Mouse (Mus musculus) forebrain, embryonic 12.5 days (tissue): ENCODE data around the gene Il16. TPM values are rescaled to one million over a fixed set of nuclear protein-coding genes. Genes with fewer than 3 reads are reported as not detected.

Experiments used
- ATAC-seq: fragments of 200-750 bp; cut with Nextera tagmentation; 2 replicates; pipeline ENCODE4 v1.8.0; 2017; ENCODE audit warnings: moderate TSS enrichment; ENCODE audit not compliant: low FRiP score
- H3K27ac ChIP-seq: fragments of 300-500 bp; sonication (generic); 2 replicates; pipeline ENCODE4 v1.5.1; 2016; ENCODE audit warnings: mild to moderate bottlenecking
- H3K27me3 ChIP-seq: fragments of 300-500 bp; sonication (generic); 2 replicates; pipeline ENCODE4 v1.6.1; 2016; ENCODE audit warnings: mild to moderate bottlenecking
- H3K36me3 ChIP-seq: fragments of 300-500 bp; sonication (generic); replicated peaks from 2 replicates; pipeline ENCODE4 v1.6.1; 2016; ENCODE audit warnings: mild to moderate bottlenecking
- H3K4me1 ChIP-seq: fragments of 300-500 bp; sonication (generic); 2 replicates; pipeline ENCODE4 v1.6.1; 2016
- H3K4me2 ChIP-seq: fragments of 300-500 bp; sonication (generic); 2 replicates; pipeline ENCODE4 v1.6.1; 2016; ENCODE audit warnings: mild to moderate bottlenecking, moderate library complexity
- H3K4me3 ChIP-seq: fragments of 300-500 bp; sonication (generic); replicated peaks from 2 replicates; pipeline ENCODE4 v1.5.1; 2016; ENCODE audit warnings: mild to moderate bottlenecking
- H3K9ac ChIP-seq: fragments of 300-500 bp; sonication (generic); 2 replicates; pipeline ENCODE4 v1.6.1; 2016; ENCODE audit warnings: mild to moderate bottlenecking
- H3K9me3 ChIP-seq: fragments of 300-500 bp; sonication (generic); 2 replicates; pipeline ENCODE4 v1.6.1; 2016
- WGBS: fragments of 180-500 bp; shearing (Covaris S2); methylation state at CpG from one replicate; pipeline ENCODE4 v1.1.7; 2016; 5-methylcytosine and 5-hydroxymethylcytosine counted together
- polyA plus RNA-seq: library from polyadenylated mRNA; unstranded; fragments of >200 nt; fragmentation: Nextera tagmentation; extraction: Ambion mirVana; gene quantifications from 2 replicates; pipeline ENCODE4 v1.2.1, GENCODE M21; 2016

Il16 gene
- polyA plus RNA-seq, 1 experiment from 2014 or later = 0.95 TPM

GRCm38 (mm10) chr7:83631828-83632681 is 113.5 kb downstream of the Il16 start, which contains the start of gene Stard5:
Gene Stard5, plus strand, starts transcription at chr7:83631959.
- Histone ChIP-seq H3K9me3 (no peaks in the 10 kb centered on the region), H3K4me2 (peak within 1 kb of the TSS; percentile 76), H3K4me3 (peak within 1 kb of the TSS; percentile 58), H3K36me3 (no peaks in the 10 kb centered on the region), H3K9ac (peak within 1 kb of the TSS; percentile 66), H3K27me3 (no peaks in the 10 kb centered on the region), H3K4me1 (peaks cover 8% of the 10 kb centered on the region), H3K27ac (no peak within 1 kb of the TSS)
- peak; percentile 99 for ATAC-seq
- WGBS = under 1% methylated on average over 35 of the region's 35 CpGs

DNA sequence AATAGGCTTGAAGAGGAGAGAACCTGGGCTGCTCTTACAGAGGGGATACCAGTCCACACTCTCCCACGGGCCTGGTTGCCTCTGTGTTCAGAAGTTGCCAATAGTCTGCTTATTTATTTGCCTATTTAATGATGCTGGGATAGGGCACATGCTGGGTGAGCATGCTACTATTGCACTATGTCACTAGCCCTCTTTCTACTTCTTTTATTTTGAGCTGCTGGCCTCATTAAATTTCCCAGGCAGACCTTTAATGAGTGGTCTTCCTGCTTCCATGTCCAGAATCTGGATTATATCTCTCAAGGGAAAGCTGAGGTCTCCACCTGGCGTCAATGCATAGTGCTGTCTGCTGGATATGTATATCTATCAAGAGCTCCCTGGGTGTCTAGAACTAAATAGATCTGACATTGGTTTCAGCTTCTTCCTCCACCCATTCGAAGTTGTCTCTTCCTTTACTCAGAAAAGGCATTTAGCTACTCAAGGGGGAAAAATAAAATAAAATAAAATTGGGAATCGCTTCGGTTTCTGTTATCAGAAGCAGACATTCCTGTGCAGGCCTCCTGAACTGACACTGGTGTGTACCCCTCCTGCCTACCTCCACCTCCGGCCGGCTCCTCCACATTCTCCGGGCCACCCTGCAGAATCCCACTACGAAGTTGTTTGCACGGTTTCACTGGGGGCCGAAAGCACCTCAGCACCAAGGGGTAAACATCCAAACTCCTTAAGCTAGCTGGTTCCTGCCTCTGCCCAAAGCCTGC is 114.3 kb downstream of the Il16 start:
- Histone ChIP-seq H3K9me3 (no peaks in the 10 kb centered on the region), H3K27ac (no peak overlapping the region), H3K36me3 (no peaks in the 10 kb centered on the region), H3K27me3 (no peaks in the 10 kb centered on the region), H3K9ac (peak overlapping the region; percentile 64), H3K4me2 (peak overlapping the region; percentile 76), H3K4me3 (peak overlapping the region; percentile 58), H3K4me1 (peaks cover 8% of the 10 kb centered on the region)
- ATAC-seq = no peak; the same call in 1 of the 2 replicates
- WGBS = 13% methylated on average over 11 of the region's 11 CpGs

DNA sequence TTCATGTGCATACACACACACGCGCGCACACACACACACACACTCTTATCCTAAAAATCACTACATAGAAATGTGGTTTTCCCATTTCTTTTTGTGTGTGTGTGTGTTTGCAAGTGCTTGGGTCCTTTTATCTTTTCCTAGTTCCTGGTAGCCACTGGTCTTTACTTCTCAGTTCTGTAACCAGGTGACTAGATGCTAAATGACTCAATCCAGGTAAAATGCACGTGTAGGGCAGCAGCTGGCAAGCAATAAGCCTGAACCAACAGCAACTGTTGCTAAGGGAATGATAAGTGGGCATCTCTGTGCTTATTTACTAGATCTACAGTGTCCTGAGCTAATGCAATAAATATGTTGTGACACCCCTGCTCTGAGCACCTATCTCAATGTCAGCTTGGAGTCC is 118.2 kb downstream of the Il16 start:
- H3K27me3 ChIP-seq = no peaks in the 10 kb centered on the region
- no peak for ATAC-seq
- no peaks in the 10 kb centered on the region for H3K36me3 ChIP-seq
- no peaks in the 10 kb centered on the region for H3K9me3 ChIP-seq
- H3K4me3 ChIP-seq = no peak overlapping the region
- WGBS = 84% methylated on average over 4 of the region's 4 CpGs
- no peak overlapping the region for H3K4me2 ChIP-seq
- no peak overlapping the region for H3K27ac ChIP-seq
- H3K4me1 ChIP-seq = peaks cover 8% of the 10 kb centered on the region
- no peak overlapping the region for H3K9ac ChIP-seq

- Histone ChIP-seq H3K9me3 (no peaks in the 10 kb centered on the region), H3K4me1 (peaks cover 8% of the 10 kb centered on the region), H3K27me3 (no peaks in the 10 kb centered on the region), H3K4me2 (no peak overlapping the region), H3K4me3 (no peak overlapping the region), H3K9ac (no peak overlapping the region), H3K27ac (no peak overlapping the region), H3K36me3 (no peaks in the 10 kb centered on the region)
- 91% methylated on average over 8 of the region's 8 CpGs for WGBS
- no peak for ATAC-seq
These were observed 118.8 kb downstream of the Il16 start for GRCm38 (mm10) chr7:83626557-83627257.

GRCm38 (mm10) chr7:83624065-83624464 is 121.5 kb downstream of the Il16 start:
- ATAC-seq = no peak
- H3K27me3 ChIP-seq = no peaks in the 10 kb centered on the region
- H3K27ac ChIP-seq = no peak overlapping the region

DNA sequence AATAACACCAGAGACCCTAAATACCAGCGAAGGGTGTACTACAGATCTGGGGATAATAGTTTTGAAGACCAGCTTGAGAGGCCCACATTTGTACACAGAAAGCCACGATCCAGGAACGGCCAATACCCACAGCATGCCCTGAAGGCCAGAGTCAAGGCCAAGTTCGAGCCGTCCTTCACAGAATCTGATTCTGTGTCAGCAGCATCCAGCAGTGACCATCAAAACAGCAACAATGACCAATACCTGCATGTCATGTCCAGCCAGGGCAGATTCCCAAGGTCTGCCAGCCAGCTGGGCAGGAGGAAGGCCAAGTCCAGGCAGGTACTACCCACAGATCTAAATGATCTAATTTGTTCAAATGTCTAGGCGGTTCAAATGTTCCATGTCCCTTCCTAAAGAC is 122.9 kb downstream of the Il16 start:
- H3K36me3 ChIP-seq = no peaks in the 10 kb centered on the region
- no peak overlapping the region for H3K27ac ChIP-seq
- no peaks in the 10 kb centered on the region for H3K4me1 ChIP-seq
- WGBS = 90% methylated on average over 6 of the region's 6 CpGs
- no peaks in the 10 kb centered on the region for H3K9me3 ChIP-seq
- H3K9ac ChIP-seq = no peak overlapping the region
- H3K27me3 ChIP-seq = no peaks in the 10 kb centered on the region
- no peak for ATAC-seq
- no peak overlapping the region for H3K4me3 ChIP-seq
- H3K4me2 ChIP-seq = no peak overlapping the region

More at GRCm38 (mm10) chr7:83624065-83624464, 121.5 kb downstream of the Il16 start:
- 77% methylated on average over 1 of the region's 1 CpGs for WGBS
- Histone ChIP-seq H3K36me3 (no peaks in the 10 kb centered on the region), H3K4me2 (no peak overlapping the region), H3K4me1 (no peaks in the 10 kb centered on the region), H3K9ac (no peak overlapping the region), H3K9me3 (no peaks in the 10 kb centered on the region), H3K4me3 (no peak overlapping the region)

DNA sequence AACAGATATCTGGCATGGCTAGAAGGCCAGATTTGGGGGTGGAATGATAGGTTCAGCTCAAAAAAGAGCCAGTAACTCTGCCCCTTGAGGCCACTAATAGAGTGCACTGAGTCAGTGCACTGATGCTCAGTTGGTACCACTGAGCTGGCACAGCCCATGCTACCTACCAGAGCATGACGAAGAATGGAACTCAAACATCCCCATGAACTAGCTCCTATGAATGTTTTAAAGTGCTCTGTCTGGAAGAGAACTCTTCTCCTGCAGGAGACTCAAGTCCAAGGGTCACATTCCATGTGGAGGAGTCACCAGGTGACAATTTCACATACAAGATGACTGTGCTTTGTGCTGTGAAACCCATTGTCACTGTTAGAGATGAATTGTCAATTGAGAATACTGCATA is 126.8 kb downstream of the Il16 start:
- H3K27me3 ChIP-seq = no peaks in the 10 kb centered on the region
- WGBS = 96% methylated on average over 1 of the region's 1 CpGs

GRCm38 (mm10) chr7:83616268-83616667 is 129.3 kb downstream of the Il16 start:
- no peak overlapping the region for H3K9ac ChIP-seq
- no peak for ATAC-seq
- no peak overlapping the region for H3K4me3 ChIP-seq
- H3K36me3 ChIP-seq = no peaks in the 10 kb centered on the region
- H3K27me3 ChIP-seq = no peaks in the 10 kb centered on the region
- H3K4me2 ChIP-seq = no peak overlapping the region
- no peak overlapping the region for H3K27ac ChIP-seq
- no peaks in the 10 kb centered on the region for H3K9me3 ChIP-seq
- WGBS = 97% methylated on average over 3 of the region's 3 CpGs
- H3K4me1 ChIP-seq = no peaks in the 10 kb centered on the region

More for the DNA sequence above, 126.8 kb downstream of the Il16 start:
- H3K27ac ChIP-seq = no peak overlapping the region
- H3K9ac ChIP-seq = no peak overlapping the region
- H3K9me3 ChIP-seq = no peaks in the 10 kb centered on the region
- H3K4me1 ChIP-seq = no peaks in the 10 kb centered on the region
- no peak overlapping the region for H3K4me3 ChIP-seq
- H3K4me2 ChIP-seq = no peak overlapping the region
- no peaks in the 10 kb centered on the region for H3K36me3 ChIP-seq
- no peak for ATAC-seq

GRCm38 (mm10) chr7:83615815-83616214 is 129.7 kb downstream of the Il16 start:
- Histone ChIP-seq H3K9me3 (no peaks in the 10 kb centered on the region), H3K4me2 (no peak overlapping the region), H3K9ac (no peak overlapping the region), H3K4me3 (no peak overlapping the region), H3K27me3 (no peaks in the 10 kb centered on the region), H3K36me3 (no peaks in the 10 kb centered on the region), H3K4me1 (no peaks in the 10 kb centered on the region), H3K27ac (no peak overlapping the region)
- ATAC-seq = no peak
- 92% methylated on average over 8 of the region's 8 CpGs for WGBS

DNA sequence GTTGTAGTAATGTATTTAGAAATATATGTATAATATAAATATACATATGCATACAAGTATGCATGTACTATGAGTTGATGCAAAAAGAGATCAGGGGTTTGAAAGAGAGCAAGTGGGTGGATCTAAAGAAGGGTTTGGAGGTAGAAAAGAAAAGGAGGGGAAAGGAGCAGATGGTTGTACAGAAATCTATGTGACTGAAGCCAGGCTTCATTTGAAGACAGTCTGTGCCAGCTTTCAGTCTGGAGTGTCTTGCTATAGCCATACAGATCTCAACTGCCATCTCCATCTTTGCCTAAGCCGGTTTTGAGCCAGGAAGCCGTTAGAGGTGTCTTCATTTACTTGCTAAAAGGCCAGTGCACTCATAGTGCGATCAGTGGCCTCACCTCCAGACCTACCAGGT is 130.3 kb downstream of the Il16 start:
- H3K9me3 ChIP-seq = no peaks in the 10 kb centered on the region
- no peak for ATAC-seq
- 94% methylated on average over 3 of the region's 3 CpGs for WGBS

GRCm38 (mm10) chr7:83611886-83612285 is 133.6 kb downstream of the Il16 start:
- H3K36me3 ChIP-seq = no peaks in the 10 kb centered on the region
- WGBS = 89% methylated on average over 1 of the region's 1 CpGs
- no peak overlapping the region for H3K4me3 ChIP-seq
- ATAC-seq = no peak
- H3K9ac ChIP-seq = no peak overlapping the region
- H3K9me3 ChIP-seq = no peaks in the 10 kb centered on the region
- H3K27me3 ChIP-seq = no peaks in the 10 kb centered on the region
- H3K27ac ChIP-seq = no peak overlapping the region
- H3K4me1 ChIP-seq = no peaks in the 10 kb centered on the region
- no peak overlapping the region for H3K4me2 ChIP-seq

More for the DNA sequence above, 130.3 kb downstream of the Il16 start:
- Histone ChIP-seq H3K4me1 (no peaks in the 10 kb centered on the region), H3K9ac (no peak overlapping the region), H3K27ac (no peak overlapping the region), H3K4me3 (no peak overlapping the region), H3K4me2 (no peak overlapping the region), H3K27me3 (no peaks in the 10 kb centered on the region), H3K36me3 (no peaks in the 10 kb centered on the region)

- Histone ChIP-seq H3K36me3 (no peaks in the 10 kb centered on the region), H3K4me2 (no peak overlapping the region), H3K9me3 (no peaks in the 10 kb centered on the region), H3K4me3 (no peak overlapping the region), H3K27me3 (no peaks in the 10 kb centered on the region), H3K4me1 (no peaks in the 10 kb centered on the region), H3K9ac (no peak overlapping the region), H3K27ac (no peak overlapping the region)
- 99% methylated on average over 4 of the region's 4 CpGs for WGBS
- no peak for ATAC-seq
These were observed 135.6 kb downstream of the Il16 start for GRCm38 (mm10) chr7:83609891-83610290.
